Mouse (Mus musculus) liver, postnatal 0 days (tissue): ENCODE data around the gene C130079G13Rik. TPM values are rescaled to one million over a fixed set of nuclear protein-coding genes. Genes with fewer than 3 reads are reported as not detected.
"Not testable (repeated sequence)": the region's sequence is repeated elsewhere in the genome, so short reads cannot be mapped to it uniquely, and the experiment has no call there.

ENCODE experiments used
- ATAC-seq: fragments of 200-750 bp; cut with Nextera tagmentation; 2 replicates; pipeline ENCODE4 v1.8.0; 2017; ENCODE audit warnings: mild to moderate bottlenecking, moderate library complexity
- DNase-seq: peaks from one replicate; pipeline ENCODE4 v3.0.0-alpha.2; 2016
- H3K27ac ChIP-seq: fragments of 300-500 bp; sonication (generic); 2 replicates; pipeline ENCODE4 v1.5.1; 2014; ENCODE audit warnings: antibody characterized with exemption, moderate library complexity, mild to moderate bottlenecking, low read depth
- H3K27me3 ChIP-seq: fragments of 300-500 bp; sonication (generic); 2 replicates; pipeline ENCODE4 v1.6.1; 2014; ENCODE audit warnings: low read length, control low read depth, mixed read lengths; ENCODE audit not compliant: insufficient read depth
- H3K36me3 ChIP-seq: fragments of 300-500 bp; sonication (generic); replicated peaks from 2 replicates; pipeline ENCODE4 v1.6.1; 2014; ENCODE audit warnings: mild to moderate bottlenecking, control low read depth, low read length, moderate library complexity, mixed read lengths; ENCODE audit not compliant: insufficient read depth
- H3K4me1 ChIP-seq: fragments of 300-500 bp; sonication (generic); 2 replicates; pipeline ENCODE4 v1.6.1; 2014; ENCODE audit warnings: antibody characterized with exemption, mild to moderate bottlenecking, control low read depth; ENCODE audit not compliant: insufficient read depth
- H3K4me2 ChIP-seq: fragments of 300-500 bp; sonication (generic); 2 replicates; pipeline ENCODE4 v1.6.1; 2014; ENCODE audit warnings: low read depth, mild to moderate bottlenecking, low read length, moderate library complexity, mixed read lengths
- H3K4me3 ChIP-seq: fragments of 300-500 bp; sonication (generic); 2 replicates; pipeline ENCODE4 v1.5.1; 2014; ENCODE audit warnings: low read depth, low read length
- H3K9ac ChIP-seq: fragments of 300-500 bp; sonication (generic); replicated peaks from 2 replicates; pipeline ENCODE4 v1.6.1; 2014; ENCODE audit warnings: mild to moderate bottlenecking, moderate library complexity
- H3K9me3 ChIP-seq: fragments of 300-500 bp; sonication (generic); 2 replicates; pipeline ENCODE4 v1.6.1; 2016; ENCODE audit warnings: mild to moderate bottlenecking, control low read depth, low read length, mixed read lengths
- CTCF ChIP-seq: sonication (generic); IDR thresholded peaks from 2 replicates; pipeline ENCODE4 v1.5.1; 2016; ENCODE audit warnings: antibody characterized with exemption, low read depth
- EP300 ChIP-seq: IDR thresholded peaks from 2 replicates; pipeline ENCODE4 v1.6.1; 2016; ENCODE audit warnings: antibody characterized with exemption, low read depth, mild to moderate bottlenecking
- WGBS: fragments of 180-500 bp; shearing (Covaris S2); extraction: QIAGEN DNeasy Blood & Tissue Kit; methylation state at CpG from one replicate; pipeline ENCODE4 v1.1.7; 2014; ENCODE audit not compliant: insufficient replicate concordance; 5-methylcytosine and 5-hydroxymethylcytosine counted together
- polyA plus RNA-seq: library from polyadenylated mRNA; unstranded; fragments of >200 nt; fragmentation: Nextera tagmentation; extraction: Ambion mirVana; gene quantifications from 2 replicates; pipeline ENCODE4 v1.2.1, GENCODE M21; 2015

The C130079G13Rik gene
- not detected in 2 replicates for polyA plus RNA-seq

DNA sequence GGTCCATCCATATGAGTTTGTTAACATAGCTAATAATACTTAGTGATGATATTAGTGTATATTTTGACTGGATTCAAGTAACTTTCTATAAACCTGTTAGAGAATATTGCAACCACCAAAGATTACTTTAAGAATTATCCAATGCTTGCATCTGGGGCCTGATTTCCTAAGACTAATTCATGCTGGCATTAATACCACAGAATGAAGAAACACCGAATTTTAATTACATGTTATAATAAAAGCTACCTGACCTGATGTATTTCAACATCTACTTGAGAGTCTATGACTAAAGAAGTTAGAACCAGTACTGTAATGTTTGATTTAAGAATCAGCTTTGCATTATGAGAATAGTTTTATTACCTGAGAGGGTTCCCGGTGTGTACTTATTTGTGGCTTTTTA lies at the start of gene C130079G13Rik:
Gene C130079G13Rik, plus strand, starts transcription at position 301 of the 400 bp plus-strand sequence.
- Histone ChIP-seq H3K4me3 (no peak within 1 kb of the TSS), H3K27me3 (no peaks in the 10 kb centered on the region), H3K9me3 (no peaks in the 10 kb centered on the region), H3K36me3 (no peaks in the 10 kb centered on the region), H3K27ac (no peak within 1 kb of the TSS), H3K9ac (no peak within 1 kb of the TSS), H3K4me1 (no peaks in the 10 kb centered on the region), H3K4me2 (no peak within 1 kb of the TSS)
- TF ChIP-seq CTCF (no peak), EP300 (no peak)
- DNase-seq (no peak), ATAC-seq (no peak)
- 88% methylated on average over 2 of the region's 2 CpGs for WGBS

DNA sequence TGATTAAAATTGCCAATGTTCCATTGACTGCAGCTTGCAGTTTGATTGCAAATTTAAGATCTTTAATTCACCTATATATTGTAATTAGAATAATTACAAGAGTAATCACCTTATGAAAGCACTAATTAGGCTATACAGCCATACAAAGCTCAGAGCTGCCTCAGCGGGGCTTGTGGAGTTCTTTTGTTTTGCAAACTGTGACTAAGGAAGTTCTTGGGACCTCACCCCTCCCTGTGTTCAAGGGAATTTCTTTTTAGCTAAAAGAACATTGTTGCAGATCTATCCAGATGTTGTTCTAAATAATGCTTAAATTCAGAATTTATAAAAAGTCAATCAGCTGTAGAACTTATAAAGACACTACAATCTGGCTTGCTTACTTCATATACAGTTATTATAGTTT lies 47.4 kb upstream of the C130079G13Rik start:
- not testable (repeated sequence) for H3K4me2 ChIP-seq, H3K9ac ChIP-seq, DNase-seq, H3K27ac ChIP-seq, H3K4me3 ChIP-seq, H3K27me3 ChIP-seq, H3K4me1 ChIP-seq, ATAC-seq, H3K9me3 ChIP-seq, H3K36me3 ChIP-seq
- WGBS: 59% methylated on average over 1 of the region's 1 CpGs

DNA sequence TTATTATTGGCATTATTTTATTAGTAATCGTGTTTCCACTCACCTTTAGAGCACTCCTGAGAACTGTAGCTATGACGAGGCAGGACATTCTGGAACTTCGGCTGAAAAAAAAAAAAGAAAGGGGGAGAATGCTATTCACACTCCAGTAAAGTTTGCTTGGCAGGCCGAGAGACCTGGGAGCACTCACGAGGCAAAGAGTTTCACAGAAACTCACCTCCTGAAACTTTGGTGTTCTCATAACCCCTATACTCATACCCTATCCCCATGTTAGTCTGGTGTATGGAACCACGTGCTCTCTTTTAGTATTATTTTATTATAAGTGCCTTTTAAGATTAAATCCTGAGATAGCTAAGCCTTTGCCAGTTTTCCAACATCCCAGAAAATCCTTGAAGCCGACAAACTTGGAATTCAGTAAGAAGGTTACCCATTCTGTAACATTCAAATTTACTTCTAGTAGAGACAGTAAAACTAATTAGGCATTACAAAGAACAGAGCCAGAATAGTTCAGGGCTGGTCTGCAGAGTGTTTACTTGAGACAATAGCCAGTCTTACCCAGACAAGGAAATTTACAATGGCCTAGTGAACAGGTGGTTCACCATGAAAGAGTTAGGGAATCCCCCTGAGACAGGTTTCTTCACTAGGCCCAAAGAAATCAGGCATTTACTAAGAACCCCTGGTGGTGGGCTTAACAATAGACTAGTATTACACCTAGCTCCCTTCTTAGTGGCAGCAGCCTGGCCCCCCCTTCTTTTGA lies 45.0 kb upstream of the C130079G13Rik start:
- H3K4me1 ChIP-seq, H3K4me3 ChIP-seq, H3K27me3 ChIP-seq, H3K36me3 ChIP-seq, H3K4me2 ChIP-seq, H3K9ac ChIP-seq, H3K27ac ChIP-seq, DNase-seq, ATAC-seq, H3K9me3 ChIP-seq: not testable (repeated sequence)
- 67% methylated on average over 7 of the region's 7 CpGs for WGBS

DNA sequence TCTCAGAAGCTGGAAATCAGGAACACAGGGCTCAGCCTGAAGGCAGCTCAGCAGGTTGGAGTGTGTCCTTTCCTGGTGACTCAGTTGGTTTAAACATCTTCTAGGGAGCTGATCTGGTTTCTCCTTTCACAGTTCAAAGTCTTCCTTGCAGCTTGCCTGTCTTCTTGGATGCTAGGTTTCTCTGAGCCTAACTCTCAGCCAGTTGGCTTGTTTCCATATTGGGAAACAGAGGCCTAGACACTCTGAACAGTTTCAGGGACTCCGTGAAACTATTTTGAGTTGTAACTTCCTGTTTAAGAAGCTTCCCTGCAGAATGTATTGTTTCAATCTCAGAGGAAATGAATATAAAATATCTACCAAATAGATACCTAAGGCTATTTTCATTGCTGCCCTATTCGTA lies 31.7 kb upstream of the C130079G13Rik start:
- Histone ChIP-seq H3K27ac (no peak overlapping the region), H3K4me3 (no peak overlapping the region), H3K9ac (no peak overlapping the region), H3K4me2 (no peak overlapping the region), H3K9me3 (no peaks in the 10 kb centered on the region), H3K27me3 (no peaks in the 10 kb centered on the region), H3K36me3 (no peaks in the 10 kb centered on the region), H3K4me1 (0 out of 2 replicates have a peak, but pooled peaks cover 2% of the 10 kb centered on the region)
- WGBS: 54% methylated on average over 2 of the region's 2 CpGs
- ATAC-seq (no peak), DNase-seq (no peak)
- no peak for TF ChIP-seq CTCF
- TF ChIP-seq EP300: no peak

DNA sequence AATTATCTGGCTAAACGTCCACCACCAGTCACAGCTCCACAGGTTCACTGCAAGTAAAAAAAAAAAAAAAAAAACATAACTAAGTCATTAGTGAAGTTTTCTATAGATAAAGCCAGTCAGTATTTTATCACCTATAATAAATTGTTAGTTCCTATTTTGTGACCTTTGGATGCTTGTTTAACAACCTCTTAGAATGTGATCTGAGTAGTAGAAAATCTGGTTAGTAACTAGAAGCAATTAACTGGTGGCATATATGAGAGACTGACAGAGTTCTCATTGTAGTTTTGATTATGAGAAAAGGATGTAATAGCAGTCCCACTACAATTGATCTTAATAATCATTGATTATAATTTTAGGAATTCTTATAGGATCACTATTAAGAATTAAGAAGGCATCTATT lies 9.6 kb downstream of the C130079G13Rik start:
- ATAC-seq (no peak), DNase-seq (no peak)
- Histone ChIP-seq H3K9me3 (no peaks in the 10 kb centered on the region), H3K27ac (no peak overlapping the region), H3K9ac (no peak overlapping the region), H3K27me3 (no peaks in the 10 kb centered on the region), H3K4me2 (no peak overlapping the region), H3K4me1 (no peaks in the 10 kb centered on the region), H3K4me3 (no peak overlapping the region), H3K36me3 (no peaks in the 10 kb centered on the region)
- 64% methylated on average over 1 of the region's 1 CpGs for WGBS
- no peak for TF ChIP-seq EP300

DNA sequence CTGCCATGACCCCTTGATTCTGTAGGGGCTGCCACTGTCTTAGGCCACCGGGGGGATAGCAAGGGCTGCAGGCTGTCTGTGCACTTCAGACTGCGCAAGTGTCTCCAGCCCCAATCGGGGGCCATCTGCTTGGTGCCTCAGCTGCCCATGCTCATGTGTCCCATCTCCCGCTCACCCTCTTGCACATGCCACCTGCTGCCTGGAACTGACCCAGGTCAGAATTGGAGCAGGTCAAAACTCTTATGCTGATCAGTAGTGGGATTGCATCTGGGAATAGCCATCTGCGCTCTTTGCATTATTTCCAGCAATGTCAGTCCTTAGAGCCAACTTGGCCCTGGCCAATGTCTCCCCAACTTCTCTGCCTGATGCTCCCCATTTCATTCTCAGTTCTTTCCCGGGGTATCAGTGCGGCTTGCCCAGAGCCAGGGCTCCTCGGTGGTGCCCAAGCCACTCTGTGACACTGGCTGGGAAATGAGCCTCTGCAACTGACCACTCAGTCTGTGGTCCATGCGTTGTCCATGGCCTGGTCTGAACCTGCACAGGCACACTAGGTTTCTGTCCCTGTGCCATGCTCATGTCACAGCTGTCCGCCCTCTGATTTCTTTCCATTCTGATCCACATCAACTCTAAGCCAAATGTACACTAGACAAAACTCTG lies 22.4 kb downstream of the C130079G13Rik start:
- Histone ChIP-seq H3K4me2 (no peak overlapping the region), H3K27ac (no peak overlapping the region), H3K4me3 (no peak overlapping the region), H3K36me3 (no peaks in the 10 kb centered on the region), H3K9ac (no peak overlapping the region), H3K9me3 (no peaks in the 10 kb centered on the region), H3K4me1 (no peaks in the 10 kb centered on the region), H3K27me3 (no peaks in the 10 kb centered on the region)
- ATAC-seq: no peak
- DNase-seq: no peak
- WGBS: 83% methylated on average over 10 of the region's 10 CpGs
- TF ChIP-seq EP300 (no peak), CTCF (no peak)
